Mouse (Mus musculus) lung, postnatal 14 days (tissue): Measurements from ENCODE around the gene Gm42906.
A peak's percentile ranks its signal among the peaks of the same experiment; 100 is the strongest.

Experiments
- DNase-seq: peaks from one replicate; pipeline ENCODE4 v3.0.0; 2021

The Gm42906 gene

GRCm38 (mm10) chr5:151296244-151296643, 131.7 kb downstream of the Gm42906 start:
- DNase-seq = no peak

DNA sequence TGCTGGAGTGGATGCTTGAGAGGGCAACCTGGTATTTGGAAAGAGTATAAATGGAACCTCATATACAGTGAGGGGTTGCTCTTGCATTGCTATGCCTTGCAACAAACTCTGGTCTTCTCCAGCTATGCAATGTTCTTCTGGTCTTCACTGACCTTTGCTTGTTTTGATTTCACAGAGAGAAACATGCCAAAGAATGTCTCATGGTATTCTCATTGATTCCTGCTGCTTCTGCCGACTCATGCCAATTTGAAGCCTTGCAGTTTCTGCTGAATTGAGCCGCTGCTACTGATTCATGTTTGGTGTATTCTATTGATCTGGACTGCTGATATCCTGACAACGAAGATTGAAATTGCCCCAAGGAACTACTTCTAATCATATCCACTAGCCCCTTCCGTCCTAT, 134.4 kb downstream of the Gm42906 start:
- DNase-seq = no peak

GRCm38 (mm10) chr5:151292310-151292709, 135.7 kb downstream of the Gm42906 start:
- DNase-seq = peak; percentile 24

GRCm38 (mm10) chr5:151286331-151286730, 141.6 kb downstream of the Gm42906 start:
- DNase-seq = no peak

DNA sequence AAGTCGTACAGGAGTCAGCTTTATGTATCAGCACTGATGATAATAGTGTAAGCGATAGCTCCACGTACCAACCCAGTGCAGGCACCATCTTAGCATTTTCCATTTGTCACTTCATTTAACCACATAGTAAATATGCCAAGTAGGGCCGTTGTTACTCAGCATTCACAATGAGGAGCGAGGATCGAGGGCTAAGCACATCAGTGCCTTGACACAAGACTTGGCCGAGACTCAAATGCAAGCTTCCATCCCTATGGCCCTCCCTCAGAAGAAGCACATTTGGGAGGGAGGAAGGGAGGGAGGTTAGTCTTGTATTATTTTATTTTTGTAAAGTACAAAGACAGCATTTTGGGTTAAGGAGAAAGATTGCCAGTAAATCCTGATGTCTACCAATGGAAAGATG, 148.4 kb downstream of the Gm42906 start:
- DNase-seq = no peak

GRCm38 (mm10) chr5:151277927-151278326, 150.0 kb downstream of the Gm42906 start:
- DNase-seq = no peak

DNA sequence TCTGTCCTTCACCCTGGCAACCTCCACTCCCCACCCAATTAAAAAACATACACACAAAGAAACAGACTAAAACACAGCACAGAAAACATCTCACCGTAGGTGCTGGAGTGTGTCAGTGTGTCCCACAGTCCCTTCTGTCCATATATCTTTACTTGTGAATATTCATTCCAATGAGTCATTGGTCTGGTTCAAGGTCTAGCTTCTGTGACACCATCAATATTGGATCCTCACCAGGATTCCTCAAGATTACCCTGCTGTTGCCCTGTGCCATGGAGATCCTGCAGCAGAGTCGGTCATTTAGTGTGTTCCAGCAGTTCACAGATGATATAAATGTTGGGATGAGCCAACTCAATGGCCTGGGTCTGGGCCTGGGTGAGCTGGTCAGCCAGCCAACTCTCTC, 152.0 kb downstream of the Gm42906 start:
- DNase-seq = no peak

GRCm38 (mm10) chr5:151274265-151274664, 153.7 kb downstream of the Gm42906 start:
- DNase-seq = no peak

- DNase-seq = no peak
These were observed 157.1 kb downstream of the Gm42906 start for GRCm38 (mm10) chr5:151270815-151271214.

- no peak for DNase-seq
These were observed 160.9 kb downstream of the Gm42906 start for GRCm38 (mm10) chr5:151266896-151267634.

GRCm38 (mm10) chr5:151261558-151261957, 166.4 kb downstream of the Gm42906 start:
- no peak for DNase-seq

GRCm38 (mm10) chr5:151252213-151252612, 175.8 kb downstream of the Gm42906 start:
- DNase-seq = no peak

GRCm38 (mm10) chr5:151251656-151252055, 176.3 kb downstream of the Gm42906 start:
- DNase-seq = no peak

GRCm38 (mm10) chr5:151248671-151249620, 179.0 kb downstream of the Gm42906 start:
- no peak for DNase-seq

- DNase-seq = no peak
These were observed 179.9 kb downstream of the Gm42906 start for GRCm38 (mm10) chr5:151248084-151248483.

DNA sequence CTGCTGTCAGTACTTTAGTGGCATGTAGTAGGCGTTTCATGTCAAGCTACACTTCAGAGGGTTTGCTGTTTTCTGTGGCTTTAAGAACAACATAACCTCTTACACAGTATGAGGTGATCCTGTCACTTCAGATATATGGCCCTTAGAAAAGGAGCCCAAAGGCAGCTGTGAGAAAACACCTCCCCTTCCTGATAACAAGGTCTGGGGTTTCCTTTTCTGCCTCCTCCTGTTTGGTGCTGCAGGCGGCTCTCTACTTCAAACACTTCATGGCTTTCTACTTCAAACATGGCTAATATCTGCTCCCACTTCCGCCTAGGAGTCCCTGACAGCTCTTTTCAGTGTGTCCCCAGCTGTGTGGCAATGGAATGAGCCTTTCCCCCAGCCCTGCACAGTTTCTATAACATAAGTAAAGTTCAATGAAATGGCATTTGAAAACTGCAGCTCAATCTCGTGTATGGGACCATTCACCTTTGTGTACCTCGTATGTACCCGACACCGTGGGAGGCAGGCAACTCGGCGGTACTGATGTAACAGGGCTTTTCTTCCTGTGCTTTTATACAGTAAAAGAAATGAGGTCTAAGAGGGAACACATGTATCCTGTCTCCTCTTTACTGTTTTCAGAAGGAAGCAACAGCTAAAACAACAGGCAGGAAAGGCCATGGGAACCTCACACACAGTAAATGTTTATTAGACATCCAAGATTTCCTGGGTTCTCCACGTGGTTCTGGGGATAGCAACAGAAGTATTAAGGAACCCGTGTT, 180.7 kb downstream of the Gm42906 start:
- peak; percentile 16 for DNase-seq

DNA sequence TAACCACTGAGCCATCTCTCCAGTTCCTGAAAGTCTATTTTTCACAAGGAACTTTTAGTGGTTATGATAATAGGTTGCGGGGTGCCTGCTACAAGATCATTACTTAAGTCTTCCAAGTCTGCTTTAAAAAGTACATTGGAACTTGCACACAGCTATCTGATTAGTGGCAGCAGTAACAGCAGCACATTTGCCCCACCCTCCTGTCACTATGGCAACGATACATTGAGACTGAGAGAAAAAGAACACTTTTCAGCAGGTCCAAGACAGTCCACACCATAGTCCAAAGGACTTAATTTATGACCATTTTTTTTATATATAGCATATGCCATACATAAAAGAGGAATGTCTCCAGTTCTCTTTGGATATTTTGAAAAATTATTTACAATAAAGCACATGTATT, 181.7 kb downstream of the Gm42906 start:
- no peak for DNase-seq

DNA sequence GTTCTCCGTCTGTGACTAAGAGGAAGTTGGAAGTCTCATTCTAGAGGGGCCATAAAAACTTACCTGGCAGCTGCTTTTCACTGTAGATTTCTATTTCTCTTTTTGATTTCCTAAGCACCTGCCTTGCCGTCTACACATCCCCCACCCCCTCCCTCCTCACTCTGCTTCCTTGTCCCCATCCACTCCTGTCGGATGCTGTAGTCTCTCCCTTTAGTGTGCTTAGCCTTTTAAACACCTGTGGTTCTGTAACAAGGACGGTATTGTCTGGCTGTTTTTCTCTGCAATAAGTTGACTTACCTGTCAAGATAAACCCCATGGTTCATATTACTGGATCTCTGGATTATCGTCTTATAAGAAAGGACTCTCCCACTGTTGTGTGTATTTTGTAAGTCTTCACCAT, 182.4 kb downstream of the Gm42906 start:
- DNase-seq = no peak

DNA sequence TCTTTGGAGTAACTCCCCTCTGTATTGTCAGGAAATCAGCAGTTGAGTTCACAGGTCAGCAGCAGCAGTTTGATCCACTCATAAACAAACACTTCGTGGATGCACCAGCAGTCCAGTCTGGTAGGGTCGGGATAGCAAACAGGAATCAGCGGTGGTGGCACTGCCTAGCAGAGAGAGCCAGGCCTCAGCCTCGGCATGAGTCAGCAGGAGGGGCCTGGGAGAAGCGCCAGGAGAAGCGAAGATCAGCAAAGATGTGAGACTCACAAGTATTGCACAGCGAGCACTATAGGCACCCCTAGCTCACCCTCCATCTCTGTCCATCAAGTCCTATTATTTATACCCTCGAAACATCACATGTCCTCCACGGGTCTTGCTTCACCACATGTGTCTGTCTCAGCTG, 189.2 kb downstream of the Gm42906 start:
- DNase-seq = no peak

GRCm38 (mm10) chr5:151236411-151236810, 191.6 kb downstream of the Gm42906 start:
- DNase-seq = no peak

GRCm38 (mm10) chr5:151233400-151234031, 194.4 kb downstream of the Gm42906 start, which contains the start of gene Stard13:
Stard13 (minus strand) TSS chr5:151233836.
- peak; percentile 50 for DNase-seq

DNA sequence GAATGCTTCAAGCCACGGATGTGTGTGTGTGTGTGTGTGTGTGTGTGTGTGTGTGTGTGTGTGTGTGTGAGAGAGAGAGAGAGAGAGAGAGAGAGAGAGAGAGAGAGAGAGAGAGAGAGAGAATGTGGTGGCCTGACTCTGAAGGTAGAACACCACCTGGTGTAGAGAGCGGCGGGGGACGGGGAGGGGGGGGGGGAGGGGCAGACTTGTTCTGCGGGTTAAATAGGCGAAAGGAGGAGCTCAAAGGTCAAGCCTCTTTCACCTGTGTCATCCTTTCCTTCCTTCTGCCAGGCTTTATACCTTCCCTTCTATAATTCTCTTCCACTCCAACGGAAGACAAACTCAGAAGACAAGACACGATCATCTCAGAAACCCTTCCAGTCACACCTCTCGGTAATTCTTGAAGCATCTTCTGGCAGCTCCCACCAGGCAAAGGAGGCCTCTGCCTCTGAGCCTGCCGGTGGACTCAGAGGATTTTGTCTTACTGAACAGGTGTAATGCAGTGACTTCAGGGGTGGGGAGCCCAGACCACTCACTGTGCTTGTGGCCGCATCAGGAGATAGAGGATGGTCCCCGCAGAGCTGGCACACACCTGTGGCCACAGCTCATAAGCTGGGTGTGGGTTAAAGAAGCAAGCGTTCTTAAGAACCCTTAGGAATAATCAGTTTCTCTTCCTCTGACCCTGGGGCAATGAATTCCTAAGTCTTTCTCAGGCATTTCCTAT, 195.2 kb downstream of the Gm42906 start:
- DNase-seq = no peak
